Mouse (Mus musculus) small intestine, adult 2 months (tissue): ENCODE results near the gene Mef2a.

ENCODE experiments used
- CTCF ChIP-seq: fragments of 200-500 bp; IDR thresholded peaks from 2 replicates; pipeline ENCODE4 v1.5.1; 2012; ENCODE audit warnings: low read depth, mild to moderate bottlenecking, control low read depth, inconsistent platforms, low read length, moderate library complexity, mixed read lengths; ENCODE audit not compliant: insufficient replicate concordance, insufficient read length; ENCODE audit errors: extremely low read depth
- POLR2A ChIP-seq: fragments of 200-500 bp; IDR thresholded peaks from 2 replicates; pipeline ENCODE4 v1.6.1; 2012; ENCODE audit warnings: low read depth, mild to moderate bottlenecking, control low read depth, inconsistent platforms, low read length, moderate library complexity

DNA sequence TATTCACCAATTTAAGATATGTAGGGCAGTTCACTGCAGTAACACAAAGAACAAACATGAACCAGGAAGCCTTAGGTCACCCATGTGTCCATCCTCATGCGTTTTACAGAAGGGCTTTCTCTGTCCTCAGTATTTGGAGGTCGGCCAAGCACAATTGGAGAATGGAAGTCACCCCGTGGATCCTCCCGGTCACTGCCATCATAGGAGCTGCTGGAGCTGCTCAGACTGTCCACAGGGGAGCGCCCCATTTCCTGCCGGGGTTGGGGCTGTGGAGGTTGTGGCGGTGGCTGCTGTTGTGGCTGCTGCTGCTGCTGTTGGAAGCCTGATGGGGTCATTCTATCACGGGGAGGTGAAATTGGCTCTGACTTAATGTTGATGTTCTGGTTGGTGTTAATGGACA is 137.9 kb downstream of the Mef2a start:
- TF ChIP-seq POLR2A, result no peak
- TF ChIP-seq CTCF, result no peak
